Mouse (Mus musculus) liver, embryonic 18 days (tissue): ENCODE results near the gene Pde2a. TPM values are rescaled to one million over a fixed set of nuclear protein-coding genes. Genes with fewer than 3 reads are reported as not detected.

Experiments used
- polyA plus RNA-seq: library from polyadenylated mRNA; depleted of rRNA; stranded (reverse); fragments of >200 nt; gene quantifications from 2 replicates; pipeline ENCODE4 v1.2.3, GENCODE M21; 2012; rRNA removed

Pde2a gene
- 11.4 and 12.0 TPM in 2 replicates for polyA plus RNA-seq

DNA sequence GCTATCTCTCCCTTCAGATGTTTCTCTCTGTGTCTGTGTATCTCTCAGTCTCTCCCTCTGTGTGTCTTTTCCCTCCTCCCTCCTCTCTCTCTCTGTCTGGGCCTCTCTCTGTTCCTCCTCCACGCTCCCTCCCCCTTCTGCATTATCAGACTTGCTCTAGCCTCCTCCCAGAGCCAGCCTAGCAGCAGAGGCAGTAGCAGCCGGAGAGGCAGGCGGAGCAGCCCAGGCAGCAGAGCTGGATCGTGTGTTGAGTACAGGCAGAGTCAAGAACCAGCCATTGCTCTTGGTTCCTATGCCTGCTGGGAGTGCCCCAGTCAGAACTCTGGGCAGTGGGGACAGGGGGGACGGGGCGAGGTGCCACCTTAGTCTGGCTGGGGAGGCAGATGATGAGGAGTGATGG lies at the start of gene Pde2a:
Pde2a (plus strand) TSS at position 163 of the 400 bp plus-strand sequence.

DNA sequence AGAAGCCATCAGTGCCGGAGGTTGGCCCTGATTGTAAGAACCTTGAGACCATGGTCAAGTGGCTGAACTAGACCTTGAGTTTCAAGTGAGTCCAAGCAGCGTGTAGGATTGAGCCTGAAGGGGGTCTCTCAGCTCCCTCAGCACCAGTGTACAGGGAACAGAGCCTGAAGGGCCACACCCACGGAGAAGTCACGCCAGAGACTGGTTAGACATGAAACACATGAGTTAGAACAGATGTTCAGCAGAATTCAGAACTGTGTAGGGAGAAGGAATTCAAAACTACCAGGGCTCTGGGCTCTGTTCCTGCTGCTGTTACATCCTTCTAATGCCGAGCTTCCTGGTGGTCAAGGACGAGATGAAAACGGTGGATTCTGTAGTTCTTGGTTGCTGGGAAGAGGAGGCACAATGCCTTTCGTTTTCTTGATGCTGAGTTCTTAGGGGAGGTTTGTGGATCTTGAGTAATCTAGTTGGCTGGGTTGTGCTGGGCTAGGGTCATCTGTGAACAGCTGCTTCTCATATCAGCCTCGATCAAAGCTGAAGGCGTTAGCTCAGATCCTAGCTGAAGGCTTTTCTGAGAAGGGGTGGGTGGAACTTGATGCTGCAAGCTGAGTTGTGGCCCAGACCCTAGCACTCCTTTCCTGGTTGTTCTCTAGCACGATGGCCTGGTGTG lies 11.1 kb upstream of the Pde2a start, which contains the start of gene Gm45837:
Gm45837 (plus strand) TSS at position 620 of the 670 bp plus-strand sequence.

Other genes with a start within 250 kb of the Pde2a start
- 11.1 and 12.9 TPM in 2 replicates for gene Atg16l2, start 119.4 kb upstream of the Pde2a start, polyA plus RNA-seq
- 277 and 280 TPM in 2 replicates for gene Stard10, start 104.6 kb upstream of the Pde2a start, polyA plus RNA-seq
- 24.7 and 24.9 TPM in 2 replicates for gene Arap1, start 73.6 kb upstream of the Pde2a start, polyA plus RNA-seq
- gene Gm45837, start 10.8 kb upstream of the Pde2a start, polyA plus RNA-seq: 0.20 and 0.26 TPM in 2 replicates
- gene Art2b, start 163.9 kb downstream of the Pde2a start, polyA plus RNA-seq: 0.15 and 0.34 TPM in 2 replicates
- gene Clpb, start 241.9 kb downstream of the Pde2a start, polyA plus RNA-seq: 9.7 and 9.8 TPM in 2 replicates